Mouse (Mus musculus): Measurements from ENCODE around the gene Tnrc6b. TPM values are rescaled to one million over a fixed set of nuclear protein-coding genes. Genes with fewer than 3 reads are reported as not detected.

Tnrc6b gene
- polyA plus RNA-seq, 1 experiment, result 40.0 TPM

GRCm38 (mm10) chr15:80792556-80792955 lies 81.4 kb downstream of the Tnrc6b start:
- Histone ChIP-seq H3K27ac (ENCODE audit: insufficient read depth, low read length) (no peak overlapping the region), H3K27me3 (ENCODE audit: control insufficient read depth, insufficient read depth, low read length, poor library complexity, severe bottlenecking) (no peaks in the 10 kb centered on the region), H3K9ac (ENCODE audit: low read depth, poor library complexity, severe bottlenecking) (no peak overlapping the region), H3K9me3 (replicated peaks; ENCODE audit: control insufficient read depth, insufficient read depth, low read length, poor library complexity, severe bottlenecking) (no peaks in the 10 kb centered on the region), H3K4me3 (ENCODE audit: low read depth, low read length) (no peak overlapping the region), H3K4me1 (ENCODE audit: control insufficient read depth, insufficient read depth, low read length) (no peaks in the 10 kb centered on the region), H3K36me3 (ENCODE audit: control insufficient read depth, insufficient read depth, low read length, poor library complexity, severe bottlenecking) (no peaks in the 10 kb centered on the region)
- TF ChIP-seq CTCF (IDR thresholded peaks at IDR 0.05; ENCODE audit: low read depth, low read length) (no peak), EP300 (IDR thresholded peaks at IDR 0.05; ENCODE audit: insufficient read depth, low read depth, low read length) (no peak), POLR2A (IDR thresholded peaks at IDR 0.05; ENCODE audit: insufficient read depth, low read length) (no peak)

DNA sequence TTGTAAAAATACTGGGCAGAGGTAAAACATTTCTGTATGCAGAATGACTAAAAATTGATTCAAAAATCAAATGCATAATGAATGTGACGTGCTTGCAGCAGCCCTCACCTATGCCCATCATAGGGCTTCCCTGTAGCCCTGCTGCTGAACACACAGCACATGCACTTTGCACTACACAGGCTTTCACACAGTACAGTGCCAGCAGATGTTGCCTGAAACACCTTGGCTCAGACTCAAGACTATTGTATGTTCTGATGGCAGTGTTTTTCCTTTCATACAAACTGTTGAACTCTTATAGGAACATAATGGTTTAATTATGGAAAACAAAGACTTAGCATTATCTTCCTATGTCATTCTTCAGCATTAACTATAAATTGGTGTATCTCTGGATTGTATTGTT lies 84.0 kb downstream of the Tnrc6b start:
- no peak for TF ChIP-seq POLR2A (IDR thresholded peaks at IDR 0.05; ENCODE audit: insufficient read depth, low read length)
- TF ChIP-seq EP300 (IDR thresholded peaks at IDR 0.05; ENCODE audit: insufficient read depth, low read depth, low read length), result no peak
- TF ChIP-seq CTCF (IDR thresholded peaks at IDR 0.05; ENCODE audit: low read depth, low read length), result no peak
- H3K27me3 ChIP-seq (ENCODE audit: control insufficient read depth, insufficient read depth, low read length, poor library complexity, severe bottlenecking), result no peaks in the 10 kb centered on the region
- H3K9ac ChIP-seq (ENCODE audit: low read depth, poor library complexity, severe bottlenecking), result no peak overlapping the region
- no peak overlapping the region for H3K27ac ChIP-seq (ENCODE audit: insufficient read depth, low read length)
- no peaks in the 10 kb centered on the region for H3K4me1 ChIP-seq (ENCODE audit: control insufficient read depth, insufficient read depth, low read length)
- H3K4me3 ChIP-seq (ENCODE audit: low read depth, low read length), result no peak overlapping the region
- H3K9me3 ChIP-seq (replicated peaks; ENCODE audit: control insufficient read depth, insufficient read depth, low read length, poor library complexity, severe bottlenecking), result no peaks in the 10 kb centered on the region
- no peaks in the 10 kb centered on the region for H3K36me3 ChIP-seq (ENCODE audit: control insufficient read depth, insufficient read depth, low read length, poor library complexity, severe bottlenecking)

- no peaks in the 10 kb centered on the region for H3K27me3 ChIP-seq (ENCODE audit: control insufficient read depth, insufficient read depth, low read length, poor library complexity, severe bottlenecking)
- H3K9ac ChIP-seq (ENCODE audit: low read depth, poor library complexity, severe bottlenecking), result peak overlapping the region; percentile 25
- no peaks in the 10 kb centered on the region for H3K9me3 ChIP-seq (replicated peaks; ENCODE audit: control insufficient read depth, insufficient read depth, low read length, poor library complexity, severe bottlenecking)
- H3K36me3 ChIP-seq (ENCODE audit: control insufficient read depth, insufficient read depth, low read length, poor library complexity, severe bottlenecking), result no peaks in the 10 kb centered on the region
- H3K4me3 ChIP-seq (ENCODE audit: low read depth, low read length), result peak overlapping the region; percentile 52
- H3K27ac ChIP-seq (ENCODE audit: insufficient read depth, low read length), result peak overlapping the region; percentile 37
- peaks cover 3% of the 10 kb centered on the region for H3K4me1 ChIP-seq (ENCODE audit: control insufficient read depth, insufficient read depth, low read length)
- TF ChIP-seq POLR2A (IDR thresholded peaks at IDR 0.05; ENCODE audit: insufficient read depth, low read length), result no peak
- TF ChIP-seq EP300 (IDR thresholded peaks at IDR 0.05; ENCODE audit: insufficient read depth, low read depth, low read length), result 0 out of 2 replicates have a peak, but pooled peaks have one; percentile 25
Measured at GRCm38 (mm10) chr15:80797757-80798156, 86.6 kb downstream of the Tnrc6b start.

- Histone ChIP-seq H3K27me3 (ENCODE audit: control insufficient read depth, insufficient read depth, low read length, poor library complexity, severe bottlenecking) (no peaks in the 10 kb centered on the region), H3K27ac (ENCODE audit: insufficient read depth, low read length) (peak overlapping the region; percentile 37; the same call in 1 of the 2 replicates), H3K36me3 (ENCODE audit: control insufficient read depth, insufficient read depth, low read length, poor library complexity, severe bottlenecking) (no peaks in the 10 kb centered on the region), H3K4me3 (ENCODE audit: low read depth, low read length) (peak overlapping the region; percentile 71), H3K4me1 (ENCODE audit: control insufficient read depth, insufficient read depth, low read length) (peaks cover 3% of the 10 kb centered on the region), H3K9me3 (replicated peaks; ENCODE audit: control insufficient read depth, insufficient read depth, low read length, poor library complexity, severe bottlenecking) (no peaks in the 10 kb centered on the region), H3K9ac (ENCODE audit: low read depth, poor library complexity, severe bottlenecking) (peak overlapping the region; percentile 97)
- TF ChIP-seq EP300 (IDR thresholded peaks at IDR 0.05; ENCODE audit: insufficient read depth, low read depth, low read length) (0 out of 2 replicates have a peak, but pooled peaks have one; percentile 50), CTCF (IDR thresholded peaks at IDR 0.05; ENCODE audit: low read depth, low read length) (no peak), POLR2A (IDR thresholded peaks at IDR 0.05; ENCODE audit: insufficient read depth, low read length) (peak; percentile 96)
Measured at GRCm38 (mm10) chr15:80798367-80799073, 87.4 kb downstream of the Tnrc6b start.

- TF ChIP-seq CTCF (IDR thresholded peaks at IDR 0.05; ENCODE audit: low read depth, low read length) (no peak), POLR2A (IDR thresholded peaks at IDR 0.05; ENCODE audit: insufficient read depth, low read length) (no peak), EP300 (IDR thresholded peaks at IDR 0.05; ENCODE audit: insufficient read depth, low read depth, low read length) (no peak)
- H3K9ac ChIP-seq (ENCODE audit: low read depth, poor library complexity, severe bottlenecking), result peak overlapping the region; percentile 97
- no peaks in the 10 kb centered on the region for H3K9me3 ChIP-seq (replicated peaks; ENCODE audit: control insufficient read depth, insufficient read depth, low read length, poor library complexity, severe bottlenecking)
- H3K36me3 ChIP-seq (ENCODE audit: control insufficient read depth, insufficient read depth, low read length, poor library complexity, severe bottlenecking), result no peaks in the 10 kb centered on the region
- H3K27ac ChIP-seq (ENCODE audit: insufficient read depth, low read length), result peak overlapping the region; percentile 60
- H3K27me3 ChIP-seq (ENCODE audit: control insufficient read depth, insufficient read depth, low read length, poor library complexity, severe bottlenecking), result no peaks in the 10 kb centered on the region
- H3K4me1 ChIP-seq (ENCODE audit: control insufficient read depth, insufficient read depth, low read length), result peaks cover 3% of the 10 kb centered on the region
- peak overlapping the region; percentile 65 for H3K4me3 ChIP-seq (ENCODE audit: low read depth, low read length)
Measured at GRCm38 (mm10) chr15:80799074-80799633, 88.0 kb downstream of the Tnrc6b start.

GRCm38 (mm10) chr15:80799634-80800137 lies 88.6 kb downstream of the Tnrc6b start:
- TF ChIP-seq POLR2A (IDR thresholded peaks at IDR 0.05; ENCODE audit: insufficient read depth, low read length) (no peak), CTCF (IDR thresholded peaks at IDR 0.05; ENCODE audit: low read depth, low read length) (no peak), EP300 (IDR thresholded peaks at IDR 0.05; ENCODE audit: insufficient read depth, low read depth, low read length) (no peak)
- Histone ChIP-seq H3K4me3 (ENCODE audit: low read depth, low read length) (peak overlapping the region; percentile 58), H3K9ac (ENCODE audit: low read depth, poor library complexity, severe bottlenecking) (peak overlapping the region; percentile 97), H3K27ac (ENCODE audit: insufficient read depth, low read length) (0 out of 2 replicates have a peak overlapping the region, but pooled peaks have one; percentile 19), H3K9me3 (replicated peaks; ENCODE audit: control insufficient read depth, insufficient read depth, low read length, poor library complexity, severe bottlenecking) (no peaks in the 10 kb centered on the region), H3K4me1 (ENCODE audit: control insufficient read depth, insufficient read depth, low read length) (peaks cover 3% of the 10 kb centered on the region), H3K36me3 (ENCODE audit: control insufficient read depth, insufficient read depth, low read length, poor library complexity, severe bottlenecking) (no peaks in the 10 kb centered on the region), H3K27me3 (ENCODE audit: control insufficient read depth, insufficient read depth, low read length, poor library complexity, severe bottlenecking) (no peaks in the 10 kb centered on the region)

All from ES-Bruce4 (cell line).